10 mouse cellular contexts compared by ENCODE assay signal in genomic region chr11:102780271-102780985, GRCm38 (mm10). TPM values are rescaled to one million over a fixed set of nuclear protein-coding genes. Genes with fewer than 3 reads are reported as not detected.
DNase-seq lines count a peak whose midpoint lies in the region; ATAC-seq and TF ChIP-seq lines count a peak whose summit lies in the region.
"Had no signal": no experiment of that assay in that cellular context is flagged by ENCODE, and none has a peak within 500 bp of the region (broad histone marks: within the 10 kb centered on the region; RNA-seq: fewer than 3 reads in every experiment).

No protein-coding gene starts in this region.

- H3K4me3 ChIP-seq in forebrain, embryonic 16.5 days (replicated peaks; ENCODE audit: low read length) = no peak overlapping the region
- H3K4me3 ChIP-seq in forebrain, embryonic 15.5 days = no peak overlapping the region
- no peak overlapping the region for H3K4me3 ChIP-seq in cerebellum, adult 2 months (replicated peaks; ENCODE audit: insufficient read depth, low read depth, low read length)
- no peak overlapping the region for H3K4me3 ChIP-seq in heart, embryonic 15.5 days
- H3K4me3 ChIP-seq in lung, embryonic 14.5 days (ENCODE audit: low read depth, low read length) = no peak overlapping the region
- H3K4me3 ChIP-seq: limb, embryonic 12.5 days had no signal

- no peaks in the 10 kb centered on the region for H3K9me3 ChIP-seq in forebrain, embryonic 16.5 days (ENCODE audit: control insufficient read depth, low read length)
- no peaks in the 10 kb centered on the region for H3K9me3 ChIP-seq in forebrain, embryonic 15.5 days
- H3K9me3 ChIP-seq in heart, embryonic 15.5 days (replicated peaks) = no peaks in the 10 kb centered on the region
- H3K9me3 ChIP-seq in lung, embryonic 14.5 days (ENCODE audit: low read depth, low read length) = no peaks in the 10 kb centered on the region
- H3K9me3 ChIP-seq: limb, embryonic 12.5 days had no signal

- ATAC-seq in forebrain, embryonic 16.5 days = no peak
- no peak for ATAC-seq in forebrain, embryonic 15.5 days (replicated peaks)
- no peak for ATAC-seq in heart, embryonic 15.5 days (replicated peaks; ENCODE audit: insufficient number of reproducible peaks, insufficient read depth, low FRiP score, low read depth)
- ATAC-seq in lung, embryonic 14.5 days (ENCODE audit: insufficient read depth) = no peak
- ATAC-seq: CD4-positive, CD25-positive, alpha-beta regulatory T cell, adult 4 months had no signal

- no peak overlapping the region for H3K27ac ChIP-seq in forebrain, embryonic 16.5 days (ENCODE audit: low read length)
- H3K27ac ChIP-seq in forebrain, embryonic 15.5 days (replicated peaks) = no peak overlapping the region
- no peak overlapping the region for H3K27ac ChIP-seq in cerebellum, adult 2 months (ENCODE audit: insufficient read depth, low read length)
- peak overlapping the region; percentile 47; the same call in 1 of the 2 replicates for H3K27ac ChIP-seq in heart, embryonic 15.5 days
- no peak overlapping the region for H3K27ac ChIP-seq in lung, embryonic 14.5 days (ENCODE audit: low read depth)
- H3K27ac ChIP-seq: limb, embryonic 12.5 days had no signal

- 47% methylated on average over 11 of the region's 11 CpGs for WGBS in forebrain, embryonic 16.5 days
- WGBS in forebrain, embryonic 15.5 days = 47% methylated on average over 11 of the region's 11 CpGs
- WGBS in cerebellum, adult 2 months = 38% methylated on average over 11 of the region's 11 CpGs
- WGBS in heart, embryonic 15.5 days = 37% methylated on average over 11 of the region's 11 CpGs
- 35% methylated on average over 11 of the region's 11 CpGs for WGBS in lung, embryonic 14.5 days

- H3K4me2 ChIP-seq in forebrain, embryonic 16.5 days (ENCODE audit: low read length) = no peak overlapping the region
- no peak overlapping the region for H3K4me2 ChIP-seq in forebrain, embryonic 15.5 days (replicated peaks)
- peak overlapping the region; percentile 39 for H3K4me2 ChIP-seq in heart, embryonic 15.5 days
- H3K4me2 ChIP-seq in lung, embryonic 14.5 days = no peak overlapping the region
- H3K4me2 ChIP-seq: limb, embryonic 12.5 days had no signal

- peaks cover 13% of the 10 kb centered on the region for H3K4me1 ChIP-seq in forebrain, embryonic 16.5 days (replicated peaks; ENCODE audit: control insufficient read depth, insufficient read depth, low read length)
- peaks cover 17% of the 10 kb centered on the region for H3K4me1 ChIP-seq in forebrain, embryonic 15.5 days
- peaks cover 47% of the 10 kb centered on the region for H3K4me1 ChIP-seq in cerebellum, adult 2 months (ENCODE audit: control insufficient read depth, insufficient read depth, low read length)
- H3K4me1 ChIP-seq in heart, embryonic 15.5 days (replicated peaks) = peaks cover 70% of the 10 kb centered on the region
- H3K4me1 ChIP-seq in lung, embryonic 14.5 days (ENCODE audit: insufficient read depth) = 0 out of 2 replicates have a peak, but pooled peaks cover 4% of the 10 kb centered on the region

- no peaks in the 10 kb centered on the region; the same call in 1 of the 2 replicates for H3K36me3 ChIP-seq in forebrain, embryonic 16.5 days (ENCODE audit: control insufficient read depth, insufficient read depth)
- peaks cover 4% of the 10 kb centered on the region; the same call in 1 of the 2 replicates for H3K36me3 ChIP-seq in forebrain, embryonic 15.5 days
- no peaks in the 10 kb centered on the region for H3K36me3 ChIP-seq in heart, embryonic 15.5 days
- no peaks in the 10 kb centered on the region for H3K36me3 ChIP-seq in lung, embryonic 14.5 days (ENCODE audit: insufficient read depth)

- 0 out of 2 replicates have a peak overlapping the region, but pooled peaks have one; percentile 26 for H3K9ac ChIP-seq in forebrain, embryonic 16.5 days (replicated peaks; ENCODE audit: low read depth, low read length)
- no peak overlapping the region for H3K9ac ChIP-seq in forebrain, embryonic 15.5 days (replicated peaks)
- no peak overlapping the region for H3K9ac ChIP-seq in heart, embryonic 15.5 days
- no peak overlapping the region for H3K9ac ChIP-seq in lung, embryonic 14.5 days
- H3K9ac ChIP-seq: limb, embryonic 12.5 days had no signal

- H3K27me3 ChIP-seq in forebrain, embryonic 16.5 days (replicated peaks; ENCODE audit: control insufficient read depth, insufficient read depth, low read length) = no peaks in the 10 kb centered on the region
- no peaks in the 10 kb centered on the region for H3K27me3 ChIP-seq in forebrain, embryonic 15.5 days
- H3K27me3 ChIP-seq in cerebellum, adult 2 months (ENCODE audit: control insufficient read depth, insufficient read depth, low read length) = no peaks in the 10 kb centered on the region
- H3K27me3 ChIP-seq in heart, embryonic 15.5 days = no peaks in the 10 kb centered on the region
- H3K27me3 ChIP-seq in lung, embryonic 14.5 days (ENCODE audit: insufficient read depth, low read length) = no peaks in the 10 kb centered on the region

- peak; percentile 38 to 44 for DNase-seq in cerebellum, adult 2 months
- peak; percentile 16 for DNase-seq in lung, embryonic 14.5 days
- DNase-seq in natural killer cell, adult 2 months (ENCODE audit: low spot score in 2 of 2) = no peak
- no peak for DNase-seq in embryo, embryonic 10.5 days (ENCODE audit: low spot score)
- no peak for DNase-seq in urinary bladder, adult 2 months (ENCODE audit: low spot score)

- TF ChIP-seq CTCF in cerebellum, adult 2 months (IDR thresholded peaks at IDR 0.05; ENCODE audit: borderline replicate concordance, insufficient read depth, low read depth, low read length) = no peak
- TF ChIP-seq CTCF in lung, embryonic 14.5 days (IDR thresholded peaks at IDR 0.05; ENCODE audit: low read depth) = no peak

- TF ChIP-seq POLR2A in cerebellum, adult 2 months (IDR thresholded peaks at IDR 0.05; ENCODE audit: borderline replicate concordance, insufficient read depth, low read length) = no peak; the same call in 1 of the 2 replicates

RNA-seq across cellular contexts. Expression of gene Adam11, which starts 19.2 kb away (rescaled TPM):
- 21.4 and 33.7 TPM in 2 replicates for polyA plus RNA-seq in forebrain, embryonic 16.5 days (2015; fragmentation: Nextera tagmentation; extraction: Ambion mirVana)
- polyA plus RNA-seq in forebrain, embryonic 15.5 days (2015; fragmentation: Nextera tagmentation; extraction: Ambion mirVana) = 22.1 and 25.6 TPM in 2 replicates
- 207 and 239 TPM in 2 replicates for polyA plus RNA-seq in cerebellum, adult 2 months (2012; rRNA removed)
- polyA plus RNA-seq in heart, embryonic 15.5 days (2015; fragmentation: Nextera tagmentation; extraction: Ambion mirVana) = 5.5 and 6.7 TPM in 2 replicates
- 5.3 and 5.5 TPM in 2 replicates for polyA plus RNA-seq in lung, embryonic 14.5 days (2014; fragmentation: Nextera tagmentation; extraction: Ambion mirVana)
- 7.5 and 8.5 TPM in 2 replicates for polyA plus RNA-seq in urinary bladder, adult 2 months (2012; rRNA removed)
- polyA plus RNA-seq: CD4-positive, CD25-positive, alpha-beta regulatory T cell, adult 4 months had no signal

RNA-seq across cellular contexts. Expression of gene Gjc1, which starts 39.1 kb away (rescaled TPM):
- polyA plus RNA-seq in forebrain, embryonic 16.5 days (2015; fragmentation: Nextera tagmentation; extraction: Ambion mirVana) = 41.9 and 47.9 TPM in 2 replicates
- polyA plus RNA-seq in forebrain, embryonic 15.5 days (2015; fragmentation: Nextera tagmentation; extraction: Ambion mirVana) = 54.4 and 55.0 TPM in 2 replicates
- polyA plus RNA-seq in cerebellum, adult 2 months (2012; rRNA removed) = 6.4 and 7.9 TPM in 2 replicates
- polyA plus RNA-seq in heart, embryonic 15.5 days (2015; fragmentation: Nextera tagmentation; extraction: Ambion mirVana) = 46.6 and 48.5 TPM in 2 replicates
- polyA plus RNA-seq in lung, embryonic 14.5 days (2014; fragmentation: Nextera tagmentation; extraction: Ambion mirVana) = 78.1 and 80.7 TPM in 2 replicates
- 31.1 and 31.3 TPM in 2 replicates for polyA plus RNA-seq in urinary bladder, adult 2 months (2012; rRNA removed)

RNA-seq across cellular contexts. Expression of gene Higd1b, which starts 55.2 kb away (rescaled TPM):
- 13.7 and 14.5 TPM in 2 replicates for polyA plus RNA-seq in forebrain, embryonic 16.5 days (2015; fragmentation: Nextera tagmentation; extraction: Ambion mirVana)
- polyA plus RNA-seq in forebrain, embryonic 15.5 days (2015; fragmentation: Nextera tagmentation; extraction: Ambion mirVana) = 12.8 and 13.0 TPM in 2 replicates
- 6.8 and 9.6 TPM in 2 replicates for polyA plus RNA-seq in cerebellum, adult 2 months (2012; rRNA removed)
- 3.3 and 4.3 TPM in 2 replicates for polyA plus RNA-seq in heart, embryonic 15.5 days (2015; fragmentation: Nextera tagmentation; extraction: Ambion mirVana)
- polyA plus RNA-seq in lung, embryonic 14.5 days (2014; fragmentation: Nextera tagmentation; extraction: Ambion mirVana) = 5.4 and 6.8 TPM in 2 replicates
- polyA plus RNA-seq in urinary bladder, adult 2 months (2012; rRNA removed) = 3.2 and 4.0 TPM in 2 replicates
- polyA plus RNA-seq: CD4-positive, CD25-positive, alpha-beta regulatory T cell, adult 4 months; limb, embryonic 12.5 days had no signal

Comparison
In these comparisons a context has a peak if more than half of its experiments do, and no peak if none do; other contexts are left out.
1. DNase-seq: peak in cerebellum, adult 2 months (2 of 2) and lung, embryonic 14.5 days (single experiment); none in natural killer cell, adult 2 months (0 of 2), embryo, embryonic 10.5 days (single experiment) and urinary bladder, adult 2 months (single experiment).